Mouse (Mus musculus) heart, adult 2 months (tissue): Measurements from ENCODE around the gene Srcap. TPM values are rescaled to one million over a fixed set of nuclear protein-coding genes. Genes with fewer than 3 reads are reported as not detected.

ENCODE experiments used
- DNase-seq, 2 experiments: peaks; one replicate each; pipeline ENCODE4 v3.0.0; 2021
- H3K27ac ChIP-seq: fragments of 200-600 bp; 2 replicates; pipeline ENCODE4 v1.8.1; 2022
- H3K27me3 ChIP-seq: fragments of 200-500 bp; 2 replicates; pipeline ENCODE4 v1.6.1; 2012; ENCODE audit warnings: mild to moderate bottlenecking, low read length, inconsistent platforms, mixed read lengths; ENCODE audit not compliant: control insufficient read depth, insufficient read depth
- H3K36me3 ChIP-seq: fragments of 200-500 bp; 2 replicates; pipeline ENCODE4 v1.6.1; 2012; ENCODE audit warnings: low read length, inconsistent platforms; ENCODE audit not compliant: control insufficient read depth, insufficient read depth
- H3K4me1 ChIP-seq: fragments of 200-500 bp; 2 replicates; pipeline ENCODE4 v1.6.1; 2011; ENCODE audit warnings: low read length; ENCODE audit not compliant: control insufficient read depth, insufficient read depth
- H3K4me3 ChIP-seq: fragments of 200-600 bp; 2 replicates; pipeline ENCODE4 v1.8.1; 2022
- H3K79me2 ChIP-seq: fragments of 200-500 bp; replicated peaks from 2 replicates; pipeline ENCODE4 v1.6.1; 2012; ENCODE audit warnings: mild to moderate bottlenecking, inconsistent platforms, low read length, moderate library complexity, mixed read lengths; ENCODE audit not compliant: control insufficient read depth, insufficient read depth
- H3K9ac ChIP-seq: fragments of 200-500 bp; 2 replicates; pipeline ENCODE4 v1.6.1; 2012; ENCODE audit warnings: low read depth, mild to moderate bottlenecking, control low read depth, inconsistent platforms, low read length, mixed read lengths
- CTCF ChIP-seq: fragments of 200-600 bp; IDR thresholded peaks from 2 replicates; pipeline ENCODE4 v1.8.1; 2022; ENCODE audit warnings: antibody characterized with exemption, mild to moderate bottlenecking, moderate library complexity
- EP300 ChIP-seq: fragments of 200-500 bp; IDR thresholded peaks from 2 replicates; pipeline ENCODE4 v1.6.1; 2011; ENCODE audit warnings: low read depth, low read length, control low read depth; ENCODE audit not compliant: insufficient read depth
- POLR2A ChIP-seq: fragments of 200-500 bp; IDR thresholded peaks from 2 replicates; pipeline ENCODE4 v1.6.1; 2011; ENCODE audit warnings: mild to moderate bottlenecking, low read depth, low read length, control low read depth; ENCODE audit not compliant: insufficient read depth
- WGBS: fragments of 180-500 bp; shearing (Covaris S2); methylation state at CpG from one replicate; pipeline ENCODE4 v1.1.7; 2018; 5-methylcytosine and 5-hydroxymethylcytosine counted together
- intact Hi-C: fragments of 180-260 bp; cut with DNase I; formaldehyde crosslinking; loops from one replicate; pipeline ENCODE4 v1.15.1; 2025
- polyA plus RNA-seq: library from polyadenylated mRNA; depleted of rRNA; stranded (reverse); fragments of >200 nt; gene quantifications from 2 replicates; pipeline ENCODE4 v1.2.3, GENCODE M21; 2012
- total RNA-seq, 2 experiments: library from RNA; stranded (reverse); gene quantifications; 2 replicates each; pipeline ENCODE4 v1.2.3; 2021

Srcap gene
- total and polyA plus RNA-seq, 3 experiments = 15.3 to 55.8 (median 53.1) TPM

DNA sequence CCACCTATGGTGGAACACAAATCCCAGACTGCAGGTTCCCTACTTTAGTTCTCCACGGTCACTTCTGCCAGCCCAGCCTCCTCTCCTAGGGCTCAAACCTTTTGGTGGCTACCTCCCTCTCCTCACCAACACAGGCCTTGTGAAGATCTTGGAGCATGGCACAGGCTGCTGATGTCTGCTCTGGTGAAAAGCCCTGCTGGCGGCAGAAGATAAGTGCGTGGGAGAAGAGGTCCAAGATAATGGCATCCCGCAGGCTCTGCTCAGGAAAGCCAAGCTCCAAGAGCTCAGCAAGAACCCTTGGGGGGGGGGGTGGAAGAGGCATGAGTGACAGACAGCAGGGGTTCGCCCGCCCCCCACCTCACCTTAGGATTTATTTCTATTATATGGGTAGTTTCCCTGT is 74.4 kb downstream of the Srcap start:
- WGBS = 69% methylated on average over 6 of the region's 6 CpGs
- no peak overlapping the region for H3K9ac ChIP-seq
- no peaks in the 10 kb centered on the region for H3K79me2 ChIP-seq
- H3K27ac ChIP-seq = no peak overlapping the region
- peaks cover 8% of the 10 kb centered on the region for H3K4me1 ChIP-seq
- H3K4me3 ChIP-seq = no peak overlapping the region
- no peaks in the 10 kb centered on the region for H3K36me3 ChIP-seq
- no peak for DNase-seq
- intact Hi-C loops = loop anchor here (5.0 kb wide), 3 partner anchors 74 to 181 kb away; partner anchors contain the start of genes Bcl7c, Orai3 and Srcap
- no peaks in the 10 kb centered on the region for H3K27me3 ChIP-seq
- TF ChIP-seq POLR2A = no peak
- TF ChIP-seq EP300 = no peak
- TF ChIP-seq CTCF = no peak

DNA sequence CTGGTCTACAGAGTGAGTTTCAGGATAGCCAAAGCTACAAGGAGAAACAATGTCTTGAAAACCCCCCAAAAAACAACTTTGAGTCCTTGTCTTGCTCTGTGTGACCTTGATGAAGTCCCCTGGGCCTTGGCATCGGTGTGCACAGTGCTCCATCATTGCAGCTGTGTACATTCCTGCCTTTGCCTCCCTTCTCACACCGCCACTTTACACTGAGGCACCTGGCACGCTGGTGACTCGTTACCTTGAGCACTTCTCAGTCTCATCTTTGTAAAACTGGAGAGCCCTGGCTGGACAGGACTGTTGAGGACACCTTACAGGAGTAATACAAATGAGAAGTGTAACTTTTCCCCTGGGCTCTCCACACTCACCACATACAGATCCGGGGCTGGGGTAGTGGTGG is 75.4 kb downstream of the Srcap start:
- peaks cover 8% of the 10 kb centered on the region for H3K4me1 ChIP-seq
- no peaks in the 10 kb centered on the region for H3K79me2 ChIP-seq
- H3K9ac ChIP-seq = no peak overlapping the region
- no peaks in the 10 kb centered on the region for H3K27me3 ChIP-seq
- 62% methylated on average over 5 of the region's 5 CpGs for WGBS
- no peak for DNase-seq
- intact Hi-C loops = loop anchor here (5.0 kb wide), 3 partner anchors 75 to 180 kb away; partner anchors contain the start of genes Bcl7c, Orai3 and Srcap
- H3K4me3 ChIP-seq = no peak overlapping the region
- TF ChIP-seq EP300 = no peak
- no peak for TF ChIP-seq POLR2A
- no peak for TF ChIP-seq CTCF
- no peaks in the 10 kb centered on the region for H3K36me3 ChIP-seq
- H3K27ac ChIP-seq = peak overlapping the region; percentile 75; the same call in 1 of the 2 replicates

DNA sequence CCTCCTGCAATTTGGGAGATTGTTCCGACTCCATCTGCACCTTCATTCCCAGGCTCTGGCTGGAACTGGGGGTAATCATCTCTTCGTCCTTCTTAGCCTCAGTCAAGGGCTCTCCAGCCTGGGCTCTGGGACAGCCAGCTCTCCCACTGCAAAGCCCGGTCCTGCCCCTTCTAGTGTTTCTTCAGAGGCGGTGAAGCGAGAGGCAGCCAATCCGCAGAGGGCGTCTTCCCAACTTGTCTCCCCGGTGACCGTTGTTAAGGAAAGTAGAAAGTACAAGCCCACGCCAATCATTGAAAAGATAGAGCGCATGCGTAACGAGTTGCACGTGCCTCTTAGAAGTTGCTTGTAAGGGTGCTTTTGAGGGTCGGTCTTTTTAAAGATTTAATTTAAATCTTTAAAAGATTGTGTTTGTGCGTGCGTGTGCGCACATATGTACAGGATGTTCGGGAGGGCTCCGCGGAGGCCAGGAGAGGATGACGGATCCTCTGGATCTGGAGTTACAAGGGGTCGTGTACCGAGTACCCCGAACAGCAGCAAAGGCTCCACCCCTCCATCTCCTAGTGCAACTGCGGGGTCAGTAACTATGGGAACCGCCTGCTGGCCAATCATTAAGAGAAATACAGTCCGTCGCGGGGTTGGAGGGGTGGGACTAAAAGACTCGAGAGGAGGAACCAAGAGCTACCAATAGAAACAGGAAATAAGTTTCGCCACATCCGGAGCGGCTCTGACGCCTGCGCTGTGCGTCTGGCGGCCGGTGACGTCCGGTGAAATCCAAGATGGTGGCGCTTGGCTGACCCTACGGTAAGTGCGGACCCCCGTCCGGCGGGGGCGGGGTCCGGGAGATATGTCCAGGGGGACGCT is 76.5 kb downstream of the Srcap start, which contains the start of the genes Ccdc189 and Rnf40:
Gene Ccdc189, minus strand, starts transcription at position 585 of the 861 bp plus-strand sequence.
Gene Rnf40, plus strand, starts transcription at position 757 of the 861 bp plus-strand sequence.
- Histone ChIP-seq H3K27me3 (no peaks in the 10 kb centered on the region), H3K79me2 (no peaks in the 10 kb centered on the region), H3K4me1 (peaks cover 8% of the 10 kb centered on the region), H3K9ac (peak within 1 kb of the TSS; percentile 72), H3K4me3 (peak within 1 kb of the TSS; percentile 96), H3K27ac (peak within 1 kb of the TSS; percentile 75), H3K36me3 (no peaks in the 10 kb centered on the region)
- WGBS = under 1% methylated on average over 50 of the region's 50 CpGs
- peak; percentile 89 to 96 for DNase-seq
- TF ChIP-seq CTCF (no peak; the same call in 1 of the 2 replicates), EP300 (peak; percentile 49; the same call in 1 of the 2 replicates), POLR2A (peak; percentile 78)
- intact Hi-C loops = loop anchor here (2.0 to 5.0 kb wide), 4 partner anchors 15 to 179 kb away; partner anchors contain the start of genes Bcl7c, Orai3, Phkg2 and Srcap

DNA sequence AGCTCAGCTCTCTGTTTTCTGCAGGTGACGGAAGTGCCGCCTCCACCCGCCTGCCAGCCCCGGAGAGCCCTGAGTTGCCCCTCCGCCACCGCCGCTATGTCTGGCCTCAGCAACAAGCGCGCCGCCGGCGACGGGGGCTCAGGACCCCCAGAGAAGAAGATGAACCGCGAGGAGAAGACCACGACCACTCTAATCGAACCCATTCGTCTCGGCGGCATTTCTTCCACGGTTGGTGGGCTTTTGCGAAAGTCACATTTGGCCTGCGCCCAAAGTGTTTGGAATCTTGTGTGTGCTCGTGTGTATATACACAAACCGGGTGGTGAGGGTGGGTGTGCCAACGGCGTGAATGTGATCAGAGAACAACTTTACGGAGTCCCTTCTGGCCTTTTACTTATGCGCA is 77.1 kb downstream of the Srcap start:
- H3K9ac ChIP-seq = peak overlapping the region; percentile 72
- intact Hi-C loops = loop anchor here (2.0 to 5.0 kb wide), 4 partner anchors 16 to 178 kb away; partner anchors contain the start of genes Bcl7c, Orai3, Phkg2 and Srcap
- 3% methylated on average over 29 of the region's 29 CpGs for WGBS
- DNase-seq = no peak
- no peaks in the 10 kb centered on the region for H3K27me3 ChIP-seq
- peaks cover 8% of the 10 kb centered on the region for H3K4me1 ChIP-seq
- H3K27ac ChIP-seq = peak overlapping the region; percentile 75
- H3K79me2 ChIP-seq = no peaks in the 10 kb centered on the region
- H3K4me3 ChIP-seq = peak overlapping the region; percentile 96
- no peak for TF ChIP-seq POLR2A
- no peaks in the 10 kb centered on the region for H3K36me3 ChIP-seq

DNA sequence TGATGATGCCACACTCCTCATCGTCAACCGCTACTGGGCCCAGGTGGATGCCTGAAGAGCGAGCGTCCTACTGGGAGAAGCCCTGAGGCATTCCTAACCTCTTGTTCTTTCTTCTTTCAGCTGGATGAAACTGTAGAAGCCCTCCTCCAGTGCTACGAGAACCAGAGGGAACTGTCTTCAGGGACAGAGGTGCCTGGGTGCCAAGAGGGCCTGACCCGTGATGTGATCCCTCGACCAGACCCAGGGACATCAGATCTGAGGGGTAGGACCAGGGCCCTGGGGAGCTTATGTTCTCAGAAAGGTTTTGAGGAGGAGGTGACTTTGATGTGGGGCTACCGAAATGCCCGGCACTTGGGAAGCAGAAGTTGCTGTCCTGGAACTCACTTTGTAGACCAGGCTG is 77.9 kb downstream of the Srcap start:
- intact Hi-C loops = loop anchor here (2.0 to 5.0 kb wide), 4 partner anchors 17 to 178 kb away; partner anchors contain the start of genes Bcl7c, Orai3, Phkg2 and Srcap
- WGBS = 85% methylated on average over 9 of the region's 9 CpGs
- H3K36me3 ChIP-seq = no peaks in the 10 kb centered on the region

DNA sequence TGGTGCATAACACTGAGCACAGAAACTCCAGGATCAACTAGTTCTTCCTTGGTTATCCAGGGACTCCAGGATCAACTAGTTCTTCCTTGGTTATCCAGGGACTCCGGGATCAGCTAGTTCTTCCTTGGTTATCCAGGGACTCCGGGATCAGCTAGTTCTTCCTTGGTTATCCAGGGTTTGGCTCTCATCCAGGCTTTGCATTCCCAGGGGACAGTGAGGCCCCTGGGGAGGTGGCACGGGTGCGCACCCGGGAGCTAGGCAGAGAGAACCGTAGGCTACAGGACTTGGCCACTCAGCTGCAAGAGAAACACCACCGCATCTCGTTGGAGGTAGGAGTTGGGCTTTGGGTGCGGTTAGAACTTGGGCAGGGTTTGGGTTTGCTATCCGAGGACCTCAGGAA is 79.3 kb downstream of the Srcap start:
- H3K9ac ChIP-seq = no peak overlapping the region
- peaks cover 8% of the 10 kb centered on the region for H3K4me1 ChIP-seq
- H3K27me3 ChIP-seq = no peaks in the 10 kb centered on the region
- H3K79me2 ChIP-seq = no peaks in the 10 kb centered on the region
- H3K27ac ChIP-seq = no peak overlapping the region
- TF ChIP-seq EP300 (no peak), CTCF (no peak), POLR2A (no peak)
- intact Hi-C loops = no loop called here
- no peak overlapping the region for H3K4me3 ChIP-seq
- WGBS = 58% methylated on average over 10 of the region's 10 CpGs
- no peak for DNase-seq
- H3K36me3 ChIP-seq = no peaks in the 10 kb centered on the region

More for the DNA sequence above, 77.9 kb downstream of the Srcap start:
- Histone ChIP-seq H3K4me3 (peak overlapping the region; percentile 96; the same call in 1 of the 2 replicates), H3K27me3 (no peaks in the 10 kb centered on the region), H3K4me1 (peaks cover 8% of the 10 kb centered on the region), H3K9ac (no peak overlapping the region), H3K27ac (no peak overlapping the region), H3K79me2 (no peaks in the 10 kb centered on the region)
- DNase-seq = no peak
- TF ChIP-seq POLR2A = no peak
- no peak for TF ChIP-seq EP300
- no peak for TF ChIP-seq CTCF
